Mouse (Mus musculus): ENCODE data around the gene Dbnl.
"Not testable (repeated sequence)": the region's sequence is repeated elsewhere in the genome, so short reads cannot be mapped to it uniquely, and the experiment has no call there.

The Dbnl gene

DNA sequence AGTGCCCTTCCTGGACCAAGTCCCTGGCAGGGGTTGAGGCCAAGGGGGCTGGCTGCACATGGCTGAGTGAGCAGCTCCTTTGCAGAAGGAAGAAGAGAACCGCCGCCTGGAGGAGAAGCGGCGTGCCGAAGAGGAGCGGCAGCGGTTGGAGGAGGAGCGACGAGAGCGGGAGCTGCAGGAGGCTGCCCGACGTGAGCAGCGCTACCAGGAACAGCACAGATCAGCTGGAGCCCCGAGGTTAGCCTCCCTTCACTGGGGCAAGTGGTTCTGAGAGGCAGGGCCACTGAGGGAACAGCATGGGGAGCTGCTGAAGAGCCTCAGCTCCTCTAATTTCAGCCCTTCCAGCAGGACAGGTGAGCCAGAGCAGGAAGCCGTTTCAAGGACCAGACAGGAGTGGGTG is 8.7 kb downstream of the Dbnl start:
- DNase-seq = no peak

DNA sequence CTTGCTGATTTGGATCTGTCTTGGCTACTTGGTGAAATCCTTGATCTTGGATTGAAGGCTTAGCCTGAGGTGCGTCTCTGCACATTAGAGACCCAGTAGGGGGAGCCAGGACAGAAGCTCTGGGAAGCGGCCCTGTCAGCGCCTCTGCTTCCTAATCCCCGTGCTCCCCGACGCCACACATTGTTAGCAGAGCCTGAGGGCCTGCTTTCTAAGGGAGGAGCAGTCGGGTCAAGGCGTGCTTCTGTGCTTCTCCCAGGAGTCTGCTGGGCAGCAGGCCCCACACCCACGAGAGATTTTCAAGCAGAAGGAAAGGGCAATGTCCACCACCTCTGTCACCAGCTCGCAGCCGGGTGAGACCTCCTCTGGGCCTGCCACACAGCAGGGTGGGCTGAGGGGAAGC is 9.1 kb downstream of the Dbnl start:
- DNase-seq = no peak

DNA sequence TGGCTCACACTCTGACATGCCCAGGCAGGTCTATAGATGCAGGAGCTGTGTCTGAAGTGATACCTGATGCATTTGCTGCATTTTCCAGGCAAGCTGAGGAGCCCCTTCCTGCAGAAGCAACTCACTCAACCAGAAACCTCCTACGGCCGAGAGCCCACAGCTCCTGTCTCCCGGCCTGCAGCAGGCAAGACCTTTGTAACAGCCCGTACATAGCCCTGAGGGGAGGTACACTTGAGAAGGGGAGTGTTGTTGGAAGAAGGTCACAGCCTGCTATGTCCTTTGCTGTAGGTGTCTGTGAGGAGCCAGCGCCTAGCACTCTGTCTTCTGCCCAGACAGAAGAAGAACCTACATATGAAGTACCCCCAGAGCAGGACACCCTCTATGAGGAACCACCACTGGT is 9.6 kb downstream of the Dbnl start:
- no peak for DNase-seq

DNA sequence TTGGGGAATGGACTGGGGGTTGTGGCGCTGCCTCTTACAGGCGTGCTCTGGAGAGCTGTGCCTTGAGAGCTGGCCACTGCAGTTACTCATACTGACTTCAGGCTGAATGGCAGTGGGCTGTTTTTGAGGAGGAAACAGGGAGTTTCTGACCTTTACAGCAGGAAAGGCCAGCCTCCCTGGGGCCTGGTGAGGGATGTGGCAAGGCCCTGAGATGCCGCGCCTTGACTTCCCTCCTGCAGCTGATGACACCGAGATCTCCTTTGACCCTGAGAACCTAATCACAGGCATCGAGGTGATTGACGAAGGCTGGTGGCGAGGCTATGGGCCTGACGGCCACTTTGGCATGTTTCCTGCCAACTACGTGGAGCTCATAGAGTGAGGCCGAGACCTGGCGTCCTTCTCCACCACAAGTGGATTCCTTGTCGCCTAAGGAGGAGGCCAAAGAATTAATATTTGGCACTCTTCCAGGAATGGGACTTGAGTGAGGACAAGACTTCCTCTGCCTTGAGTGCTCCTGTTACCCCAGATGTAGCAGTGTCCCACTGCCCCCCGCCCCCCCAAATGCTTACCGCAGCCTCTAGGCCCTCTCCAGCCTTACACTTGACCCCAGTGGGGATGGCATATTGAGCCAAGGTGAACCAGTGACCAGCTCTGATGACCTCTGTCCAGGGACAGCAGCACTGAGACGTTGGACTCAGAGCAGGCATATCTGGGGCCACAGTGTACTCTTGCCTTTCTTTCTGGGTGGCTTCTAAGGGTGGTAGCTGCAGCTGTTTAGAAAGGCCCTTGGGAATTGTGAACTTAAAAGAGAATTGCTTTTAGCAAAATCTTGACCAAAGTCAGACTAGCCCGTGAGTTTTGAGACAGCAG is 11.6 kb downstream of the Dbnl start:
- DNase-seq = no peak

DNA sequence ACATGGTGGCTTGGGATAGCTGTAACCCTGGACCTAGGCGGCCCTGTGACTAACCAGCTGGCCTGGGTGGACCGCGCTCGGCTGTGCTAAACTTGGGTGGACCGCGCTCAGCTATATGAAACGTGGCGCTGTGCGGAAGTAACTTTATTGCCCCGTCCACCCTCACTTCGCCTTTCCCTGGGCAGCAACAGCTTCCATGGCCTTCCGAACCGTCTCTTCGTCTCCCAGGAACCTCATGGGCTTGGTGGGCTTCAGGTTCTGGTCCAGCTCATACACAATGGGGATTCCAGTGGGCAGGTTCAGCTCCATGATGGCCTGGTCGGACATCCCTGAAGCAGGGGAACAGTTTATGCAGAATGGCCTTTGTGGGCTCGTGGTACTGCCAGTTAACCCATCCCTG is 13.2 kb downstream of the Dbnl start:
- DNase-seq = no peak

DNA sequence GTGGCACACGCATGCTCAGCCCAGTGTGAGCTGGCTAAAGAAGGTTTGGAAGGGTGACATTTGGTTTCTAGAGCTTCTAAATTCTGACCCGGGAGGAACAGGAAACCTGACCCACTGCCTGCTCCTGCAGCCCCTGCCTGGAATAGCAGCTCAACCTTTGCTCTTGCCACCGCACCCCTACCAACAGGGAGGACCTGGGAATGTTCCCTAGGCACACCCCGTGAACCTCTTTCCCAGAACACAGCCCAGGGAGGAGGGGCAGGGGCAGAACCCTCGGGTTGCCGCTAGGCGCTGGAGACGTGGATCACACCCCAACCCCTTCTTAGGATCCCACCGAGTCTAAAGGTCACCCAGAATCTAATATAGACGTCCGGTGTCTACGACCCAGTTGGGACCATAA is 13.7 kb downstream of the Dbnl start:
- no peak for DNase-seq

DNA sequence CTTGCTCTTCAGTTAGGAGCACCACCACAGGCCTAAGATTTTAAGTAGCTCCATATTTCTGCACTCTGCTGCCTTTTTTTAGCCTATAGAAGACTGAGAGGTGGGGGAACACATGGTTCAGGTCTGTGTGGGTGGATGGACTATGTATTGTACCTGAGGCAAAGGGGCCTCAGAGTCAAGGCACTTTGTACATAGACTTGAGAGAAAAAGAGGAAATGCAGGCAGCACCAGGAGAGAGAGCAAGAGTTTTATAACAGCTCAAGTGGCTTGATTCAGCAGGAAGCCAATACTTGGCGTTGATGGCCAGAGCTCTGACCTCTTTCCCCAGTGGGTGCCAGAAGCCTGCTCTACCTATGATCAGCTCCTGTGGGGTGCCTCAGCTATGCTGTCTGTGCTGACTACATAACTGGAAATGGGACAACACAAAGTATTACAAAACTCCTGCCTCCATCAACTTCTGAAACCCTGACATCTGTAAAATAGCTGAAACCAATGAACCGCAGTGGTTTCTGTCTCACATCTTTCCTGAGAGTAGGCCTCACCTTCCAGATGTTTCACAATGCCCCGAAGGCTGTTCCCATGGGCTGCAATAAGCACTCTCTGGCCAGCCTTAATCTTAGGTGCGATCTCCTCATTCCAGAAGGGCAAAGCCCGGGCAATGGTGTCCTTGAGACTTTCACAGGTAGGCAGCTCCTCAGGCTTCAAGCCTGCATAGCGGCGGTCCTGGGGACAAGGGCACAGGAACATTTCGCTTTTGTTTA is 14.3 kb downstream of the Dbnl start:
- no peak for DNase-seq

DNA sequence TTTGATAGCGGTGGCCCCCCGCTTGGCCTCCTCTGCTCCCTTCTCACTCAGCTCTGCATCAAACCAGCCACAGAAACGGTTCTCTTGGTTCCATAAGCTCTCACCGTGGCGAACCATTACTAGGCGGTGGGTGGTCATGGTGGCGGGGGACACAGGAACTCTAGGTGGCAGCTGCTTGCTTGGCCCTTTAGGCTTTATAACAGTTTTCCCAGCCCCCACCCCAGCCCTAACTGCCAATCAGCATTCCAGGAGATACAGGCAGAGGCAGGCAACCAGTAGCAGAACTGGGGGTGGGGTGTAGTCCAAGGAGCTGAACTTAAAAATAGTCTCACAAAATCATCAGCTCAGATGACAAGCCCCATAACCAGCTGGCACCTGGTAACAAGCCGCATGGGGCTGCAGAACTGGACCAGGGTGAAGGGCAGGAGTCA is 15.3 kb downstream of the Dbnl start, which contains the start of gene Pgam2:
Pgam2 (minus strand) TSS at position 183 of the 431 bp plus-strand sequence.
- no peak for DNase-seq

DNA sequence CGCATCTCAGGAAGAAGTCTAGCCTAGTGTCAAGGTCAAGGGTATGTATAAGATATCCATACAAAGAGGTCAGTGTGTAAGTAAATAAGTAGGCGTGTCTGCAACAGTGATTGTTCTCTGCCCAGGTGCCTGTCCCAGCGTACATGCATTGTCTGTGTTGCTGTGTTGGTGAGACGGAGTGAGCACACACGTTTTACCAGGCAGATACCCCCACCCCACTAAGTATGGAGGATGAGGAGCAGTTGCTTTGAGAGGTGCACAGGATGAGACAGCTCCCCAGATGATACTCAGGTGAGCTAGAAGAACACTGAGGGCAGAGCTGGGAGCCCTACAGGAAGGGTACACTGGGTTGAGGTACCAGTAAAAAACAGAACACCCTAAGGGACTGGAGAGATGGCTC is 15.9 kb downstream of the Dbnl start:
- DNase-seq = no peak

DNA sequence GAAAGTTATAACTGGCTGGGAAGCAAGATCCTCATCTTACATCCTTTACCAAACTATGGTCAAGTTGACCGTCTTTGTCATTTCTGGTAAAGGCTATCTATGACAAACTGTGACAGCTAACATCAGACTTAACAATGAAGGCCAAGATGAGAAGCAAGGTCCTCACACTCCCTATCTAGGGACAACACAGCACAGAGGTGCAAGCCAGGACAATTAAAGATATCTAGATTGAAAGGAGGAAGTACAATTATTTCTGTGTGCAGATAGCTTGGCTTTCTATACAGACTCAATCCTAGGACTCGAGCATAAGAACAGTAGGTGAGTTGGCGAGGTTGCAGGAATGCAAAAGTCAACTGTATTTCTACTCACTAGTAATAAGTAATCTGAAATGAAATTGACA is 17.4 kb downstream of the Dbnl start:
- no peak for DNase-seq

DNA sequence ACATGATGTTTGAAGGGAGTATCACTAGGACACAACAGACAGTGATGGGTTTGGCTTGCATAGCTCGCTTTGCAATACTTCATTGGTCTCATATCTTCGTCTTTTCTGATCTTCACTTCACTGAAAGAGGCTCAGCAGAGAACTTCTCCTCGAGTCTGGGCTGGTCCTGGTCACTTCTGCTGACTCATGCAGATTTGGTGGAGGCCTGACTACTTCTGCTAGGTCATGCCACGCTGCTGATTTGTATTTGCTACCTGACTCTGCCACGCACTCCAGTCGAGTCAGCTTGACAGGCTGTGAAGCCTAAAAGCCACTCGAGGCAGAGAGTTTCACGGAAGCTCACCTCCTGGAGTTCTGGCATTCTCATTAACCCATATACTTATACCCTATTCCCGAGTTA is 19.7 kb downstream of the Dbnl start:
- DNase-seq = no peak

DNA sequence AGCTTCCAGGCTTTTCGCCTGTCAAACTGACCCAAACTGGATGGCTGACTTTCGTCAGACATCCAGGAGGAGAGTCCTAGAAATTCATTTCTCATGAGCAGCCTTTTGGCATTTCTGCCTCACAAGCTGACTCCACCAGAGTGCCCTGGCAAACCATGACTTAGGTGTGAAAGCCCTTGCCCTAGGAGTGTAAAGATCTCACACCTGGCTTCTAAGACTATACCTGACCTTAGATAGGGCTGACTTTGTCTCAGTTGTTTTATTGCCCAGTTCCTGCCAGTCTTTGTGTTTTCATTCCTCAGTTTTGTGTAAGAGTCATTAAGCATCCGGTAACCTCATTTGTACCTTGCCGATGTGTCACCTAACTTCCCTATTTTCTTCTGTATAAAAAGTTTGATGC is 21.2 kb downstream of the Dbnl start:
- DNase-seq = not testable (repeated sequence)

DNA sequence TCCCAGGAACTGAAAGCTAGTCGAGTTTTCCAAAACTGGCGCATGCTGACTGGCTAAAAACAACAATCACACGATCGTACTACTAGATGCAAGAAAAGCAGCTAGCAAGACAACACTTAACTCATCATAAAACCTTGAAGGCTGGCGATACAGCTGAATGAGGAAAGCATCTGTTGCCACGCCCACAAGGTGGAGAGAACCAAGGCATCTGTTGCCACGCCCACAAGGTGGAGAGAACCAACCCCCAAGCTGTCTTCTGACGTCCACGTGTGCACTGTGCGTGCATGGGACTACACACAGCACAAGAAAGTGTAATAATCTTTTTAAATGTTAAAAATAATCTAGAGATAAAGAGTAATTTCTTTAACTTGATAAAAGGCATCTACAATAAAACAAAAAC is 25.1 kb downstream of the Dbnl start:
- no peak for DNase-seq

DNA sequence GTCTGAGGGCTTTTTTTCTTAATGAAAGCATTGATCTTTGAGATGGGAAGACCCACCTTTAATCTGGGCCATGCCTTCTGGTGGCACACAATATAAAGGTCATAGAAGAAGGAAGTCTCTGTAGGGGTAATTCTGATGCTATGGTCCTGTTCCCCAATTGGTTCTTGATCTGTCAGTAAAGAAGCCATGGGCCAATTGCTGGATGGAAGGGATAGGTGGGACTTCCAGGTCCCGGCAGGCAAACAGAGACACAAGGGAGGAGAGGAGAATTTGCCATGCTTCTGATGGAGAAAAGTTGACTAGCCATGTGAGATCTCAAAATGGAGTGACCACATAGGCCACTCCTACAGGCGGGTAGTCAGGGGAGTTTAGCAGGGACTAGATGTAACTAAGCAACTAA is 30.9 kb downstream of the Dbnl start:
- no peak for DNase-seq

DNA sequence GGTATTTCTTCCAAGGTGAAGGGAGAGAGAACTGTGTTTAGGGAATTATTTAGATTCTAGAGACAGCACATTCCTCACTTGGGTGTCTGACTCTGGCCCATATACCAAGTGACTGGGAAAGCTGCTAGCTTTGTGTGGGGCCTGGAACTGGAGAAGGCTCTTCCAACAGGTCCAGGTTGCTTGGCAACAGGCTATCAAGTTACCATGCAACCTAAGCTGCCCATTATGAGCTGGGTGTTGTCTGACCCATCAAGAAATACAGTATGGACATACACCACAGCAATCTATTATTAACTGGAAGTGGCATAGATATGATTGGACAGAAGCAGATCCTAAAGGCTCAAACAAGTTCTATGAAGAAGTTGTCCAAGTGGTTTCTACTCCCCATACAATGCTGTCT is 37.1 kb downstream of the Dbnl start:
- DNase-seq = no peak

DNA sequence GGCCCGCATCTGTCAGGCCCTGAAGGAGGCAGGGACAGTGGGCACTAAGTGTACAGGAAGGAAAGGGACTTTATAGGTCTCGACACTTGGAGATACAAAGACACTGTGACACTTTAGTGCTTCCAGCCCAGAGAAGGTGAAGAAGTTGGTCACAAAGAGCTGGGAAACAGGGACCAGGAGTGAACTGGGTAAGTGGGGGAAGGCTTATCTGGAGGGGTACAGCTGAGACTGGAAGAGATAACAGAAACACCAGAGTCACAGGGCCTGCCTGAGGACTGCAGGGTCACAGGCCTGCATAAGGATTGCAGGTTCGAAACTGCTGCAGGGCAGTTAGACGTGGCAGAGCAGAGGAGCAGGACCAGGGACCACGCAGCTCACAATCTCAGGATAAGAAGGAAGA is 39.6 kb downstream of the Dbnl start:
- no peak for DNase-seq

DNA sequence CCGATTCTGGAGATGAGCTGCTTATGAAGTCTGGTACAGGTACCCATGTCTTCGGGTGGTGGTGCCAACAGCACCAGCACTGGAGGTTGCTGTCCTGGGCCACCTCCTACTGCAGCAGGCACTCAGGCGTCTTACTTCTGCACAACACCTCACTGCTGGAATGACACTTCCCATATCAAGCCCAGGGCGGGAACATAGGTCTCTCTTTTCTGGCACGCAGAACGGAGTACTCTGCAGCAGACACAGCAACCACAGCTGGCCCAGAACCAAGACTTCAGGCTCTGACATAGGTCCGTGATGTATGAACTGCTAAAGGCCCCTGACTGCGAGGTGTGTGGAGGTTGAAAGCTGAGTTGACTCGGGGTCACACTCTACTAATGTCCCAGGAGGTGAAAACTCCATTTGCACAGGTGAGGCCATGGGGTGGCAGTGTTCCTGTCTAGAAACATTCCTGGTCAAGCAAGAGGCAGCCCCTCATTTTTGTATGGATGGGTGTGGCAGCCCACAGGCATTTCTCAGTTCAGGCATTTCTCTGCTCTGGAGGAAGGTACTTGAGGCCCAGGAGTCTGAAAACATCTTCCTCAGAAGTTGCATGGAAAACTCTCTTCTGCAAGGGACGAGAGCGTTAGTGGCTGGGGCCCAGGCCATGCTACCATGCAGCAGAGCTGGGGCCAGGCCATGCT is 40.4 kb downstream of the Dbnl start:
- DNase-seq = no peak

DNA sequence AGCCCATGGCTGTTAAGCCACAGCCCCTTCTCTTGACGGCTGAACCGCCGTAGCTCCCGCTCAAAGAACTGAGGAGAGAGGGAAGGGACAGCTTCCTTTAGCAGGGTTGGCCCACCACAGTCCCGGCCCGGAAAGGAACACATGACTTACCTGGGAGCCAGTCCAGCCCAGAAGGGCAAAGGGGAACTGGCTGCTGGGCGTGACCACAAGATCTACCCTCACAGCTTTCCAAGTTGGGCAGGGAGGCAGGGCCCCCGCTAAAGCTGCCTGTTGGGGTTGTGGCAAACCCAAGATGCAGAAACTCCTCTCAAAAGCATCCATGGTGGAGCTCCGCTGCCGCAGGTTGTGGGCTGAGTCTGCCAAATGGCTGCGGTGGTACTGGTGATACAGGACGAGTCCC is 41.0 kb downstream of the Dbnl start:
- DNase-seq = no peak

DNA sequence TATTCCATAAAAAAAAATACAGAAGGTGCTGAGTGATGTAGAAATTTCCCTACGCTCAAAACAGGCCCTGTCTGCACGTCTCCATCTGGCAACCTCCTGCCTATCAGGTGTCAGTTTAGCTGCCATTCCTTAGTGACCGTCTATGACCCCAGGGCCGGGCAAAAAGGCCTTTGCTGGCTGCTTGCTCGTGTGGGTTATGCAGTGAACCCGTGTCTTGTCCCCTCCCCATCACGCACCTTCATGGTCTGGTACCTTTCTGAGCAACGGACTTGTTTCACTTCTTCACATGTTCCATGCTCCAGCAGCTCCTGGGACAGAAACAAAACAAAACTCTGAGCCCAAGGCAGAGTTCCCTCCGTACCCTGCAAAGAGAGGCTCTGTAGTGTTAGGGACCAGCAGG is 46.2 kb downstream of the Dbnl start:
- no peak for DNase-seq

DNA sequence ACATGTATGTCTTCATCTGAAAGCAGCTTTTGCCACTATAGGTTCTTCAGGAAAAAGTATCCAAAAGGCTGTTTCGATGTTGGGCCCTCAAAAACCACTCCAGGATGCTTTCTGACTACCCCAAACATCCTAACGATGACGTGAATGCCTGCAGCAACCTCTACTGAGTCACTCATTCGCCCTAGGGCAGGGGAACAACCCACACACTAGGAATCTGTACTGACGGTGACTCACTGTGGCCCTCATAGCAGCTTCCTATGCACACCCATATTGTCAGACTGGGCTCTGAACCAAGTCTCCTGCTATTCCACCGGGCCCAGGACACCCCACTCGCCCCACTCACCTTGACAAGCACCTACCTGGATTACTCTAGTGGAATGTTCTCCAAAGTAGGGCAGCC is 46.8 kb downstream of the Dbnl start:
- DNase-seq = no peak

DNA sequence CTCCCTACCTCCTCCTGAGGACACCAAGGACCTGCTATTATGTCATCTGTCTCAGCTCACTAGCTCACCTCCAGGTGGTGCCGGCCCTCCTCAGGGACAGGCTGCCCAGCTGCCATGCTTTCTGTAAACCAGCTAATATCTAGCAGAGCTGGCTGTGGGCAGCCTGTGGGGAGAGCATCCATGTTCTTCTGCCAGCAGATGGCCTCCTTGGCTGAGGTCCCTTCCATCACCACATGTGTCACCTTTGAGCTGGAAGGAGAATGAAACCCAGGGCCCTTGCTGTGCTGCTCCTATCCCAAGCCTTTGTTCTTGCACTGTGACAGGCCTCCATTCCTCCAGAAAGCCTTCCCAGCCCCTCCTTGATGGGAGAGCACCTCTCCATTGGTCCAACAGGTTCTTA is 47.8 kb downstream of the Dbnl start:
- DNase-seq = no peak

DNA sequence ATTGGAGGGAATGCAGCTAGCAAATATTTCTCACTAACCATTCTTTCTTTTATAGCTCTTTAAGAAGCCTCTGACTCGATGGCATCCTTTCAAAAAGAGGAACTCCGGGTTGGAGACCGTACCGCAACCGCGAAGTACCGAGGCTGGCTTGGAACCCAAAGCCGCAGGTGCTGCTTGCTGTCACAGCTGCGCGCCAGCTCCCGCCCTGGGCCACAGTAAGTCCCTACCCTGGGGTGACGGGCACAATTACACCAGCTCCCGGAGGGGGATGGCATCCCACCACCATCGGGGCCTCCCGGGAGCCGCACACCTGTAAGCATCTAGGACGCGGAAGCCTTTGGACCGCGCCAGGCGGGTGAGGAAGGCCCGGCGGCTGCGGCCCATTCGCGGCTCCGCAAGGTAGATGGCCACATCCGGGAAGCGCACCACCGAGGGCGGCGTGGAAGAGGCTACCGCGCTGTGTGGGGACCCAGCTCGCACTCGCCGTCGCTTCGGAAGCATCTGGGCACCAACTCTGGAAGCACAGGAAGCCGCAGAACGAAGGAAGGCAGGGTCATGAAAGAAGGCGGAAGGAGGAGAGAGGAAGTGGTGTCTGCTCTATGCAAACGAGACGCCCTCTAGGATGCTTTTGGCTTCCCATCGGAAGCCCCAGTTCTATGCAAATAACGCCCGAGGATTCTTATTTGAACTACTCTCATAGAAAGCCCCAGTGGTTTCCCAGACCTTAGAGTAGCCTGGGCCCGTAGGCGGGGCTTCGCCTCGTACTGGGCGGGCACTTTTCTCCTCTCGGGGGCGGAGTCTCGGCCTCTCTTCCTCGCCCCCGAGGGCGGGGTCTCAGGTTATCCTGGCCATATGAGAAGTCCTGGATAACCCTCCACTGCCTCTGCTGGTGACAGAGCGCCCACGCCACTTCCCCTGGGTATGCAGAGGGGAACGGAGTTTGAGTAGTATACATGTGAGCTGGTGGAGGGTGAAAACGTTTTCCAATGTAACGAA is 49.3 kb downstream of the Dbnl start, which contains the start of gene Polm:
Polm (minus strand) TSS at position 766 of the 996 bp plus-strand sequence.
- peak; percentile 80 for DNase-seq
